Mouse (Mus musculus): ENCODE data around the gene Sulf2.
"Not testable (repeated sequence)": the region's sequence is repeated elsewhere in the genome, so short reads cannot be mapped to it uniquely, and the experiment has no call there.

Sulf2 gene

GRCm38 (mm10) chr2:166088991-166089390 is 66.5 kb downstream of the Sulf2 start:
- no peak for DNase-seq (ENCODE audit: low read depth, low spot score)

DNA sequence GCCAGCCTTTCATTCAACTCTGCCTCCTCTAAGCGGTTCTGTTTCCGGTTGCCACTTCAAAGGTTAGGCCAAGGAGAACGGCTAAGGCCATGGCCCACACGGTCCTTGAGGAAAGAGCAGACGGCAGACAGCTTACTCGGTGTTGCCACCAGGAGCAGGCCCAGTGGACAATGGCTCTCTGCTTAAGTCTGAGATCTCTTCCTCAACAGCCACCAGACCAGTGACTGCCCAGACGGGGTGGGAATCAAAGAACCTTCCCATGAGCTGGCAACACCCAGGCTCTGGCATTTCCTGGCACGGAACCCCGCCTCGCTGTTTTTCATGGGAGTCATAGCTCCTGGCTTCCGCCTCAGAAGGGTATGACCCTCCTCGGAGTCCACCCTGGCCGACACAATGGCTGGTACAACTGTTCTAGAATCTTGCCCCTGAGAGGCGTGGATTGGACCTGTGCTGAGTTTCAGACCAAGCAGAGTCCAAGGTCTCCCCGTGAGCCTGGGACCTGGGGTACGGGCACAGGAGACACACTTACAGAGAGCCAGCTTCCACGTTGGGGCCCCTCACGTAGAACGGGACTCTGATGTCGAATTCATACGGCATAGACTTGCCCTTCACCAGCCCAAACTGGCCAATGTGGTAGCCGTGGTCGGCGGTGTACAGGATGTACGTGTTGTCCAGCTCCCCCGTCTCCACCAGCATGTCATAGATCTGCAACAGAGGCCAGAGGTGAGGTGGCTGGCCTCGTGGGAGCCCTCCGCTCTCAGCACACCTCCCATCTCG is 68.8 kb downstream of the Sulf2 start:
- DNase-seq (ENCODE audit: low read depth, low spot score): no peak

DNA sequence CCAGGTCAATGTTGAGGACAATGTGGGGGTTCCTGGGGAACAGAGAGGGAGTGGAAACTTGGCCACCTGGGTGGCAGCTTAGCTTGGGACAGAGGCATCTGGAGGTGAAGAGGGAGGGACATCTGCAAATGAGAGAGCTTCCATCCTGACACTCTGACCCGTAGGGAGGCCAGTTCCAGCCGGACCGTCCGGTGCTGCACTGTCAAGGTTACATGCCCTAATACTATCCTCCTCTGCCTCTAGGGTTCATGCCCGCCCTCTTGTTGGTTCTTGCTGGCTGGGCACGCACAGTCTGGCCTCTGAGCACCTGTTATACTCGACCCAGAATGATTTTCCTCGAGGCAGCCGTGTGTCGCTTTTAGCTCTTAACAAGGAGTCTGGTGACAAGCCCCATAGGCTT is 69.7 kb downstream of the Sulf2 start:
- no peak for DNase-seq (ENCODE audit: low read depth, low spot score)

- not testable (repeated sequence) for DNase-seq (ENCODE audit: low read depth, low spot score)
These were observed 70.5 kb downstream of the Sulf2 start for GRCm38 (mm10) chr2:166084964-166085363.

- no peak for DNase-seq (ENCODE audit: low read depth, low spot score)
These were observed 71.4 kb downstream of the Sulf2 start for GRCm38 (mm10) chr2:166084111-166084510.

GRCm38 (mm10) chr2:166083542-166084031 is 71.9 kb downstream of the Sulf2 start:
- no peak for DNase-seq (ENCODE audit: low read depth, low spot score)

DNA sequence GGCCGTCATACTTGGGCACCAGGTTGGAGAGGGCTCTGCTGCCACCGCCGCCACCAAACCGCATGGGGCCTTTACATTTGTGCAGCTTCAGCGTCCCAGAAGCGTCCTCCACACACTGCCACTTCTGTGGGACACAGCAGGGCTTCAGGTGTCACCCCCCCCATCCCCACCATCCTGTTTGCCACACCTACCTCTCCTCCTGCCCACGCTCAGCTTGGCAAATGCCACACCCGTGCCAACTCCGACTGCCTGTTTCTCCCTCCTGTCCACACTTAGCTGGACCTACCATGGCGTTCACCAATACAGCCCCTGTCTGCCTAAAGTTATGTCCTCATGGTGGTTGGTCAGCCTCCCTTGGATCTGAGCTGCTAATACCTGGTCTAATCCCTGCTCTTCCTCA is 72.8 kb downstream of the Sulf2 start:
- DNase-seq (ENCODE audit: low read depth, low spot score): no peak

DNA sequence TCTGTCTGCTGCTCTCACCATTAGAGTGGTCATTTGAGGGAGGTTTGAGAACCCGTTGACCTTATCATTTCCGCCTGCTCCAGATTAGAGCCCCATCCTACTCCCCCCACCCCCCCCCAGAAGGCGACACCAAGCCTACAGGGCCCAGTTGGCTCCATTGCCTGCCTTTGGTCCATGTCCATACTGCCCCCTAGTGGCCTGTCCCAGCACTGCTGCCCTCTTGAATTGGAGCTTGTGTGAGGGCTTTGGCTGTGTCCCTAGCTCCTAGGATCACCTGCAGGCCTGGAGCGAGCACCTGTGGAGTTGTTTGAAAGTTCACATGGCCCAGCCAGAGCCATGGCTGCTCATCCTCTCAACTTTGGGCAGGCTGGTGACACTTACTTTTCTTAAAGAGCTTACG is 73.3 kb downstream of the Sulf2 start:
- no peak for DNase-seq (ENCODE audit: low read depth, low spot score)

GRCm38 (mm10) chr2:166080967-166081750 is 74.3 kb downstream of the Sulf2 start:
- no peak for DNase-seq (ENCODE audit: low read depth, low spot score)

- no peak for DNase-seq (ENCODE audit: low read depth, low spot score)
These were observed 75.2 kb downstream of the Sulf2 start for GRCm38 (mm10) chr2:166079961-166080885.

- no peak for DNase-seq (ENCODE audit: low read depth, low spot score)
These were observed 76.2 kb downstream of the Sulf2 start for GRCm38 (mm10) chr2:166079231-166079630.

DNA sequence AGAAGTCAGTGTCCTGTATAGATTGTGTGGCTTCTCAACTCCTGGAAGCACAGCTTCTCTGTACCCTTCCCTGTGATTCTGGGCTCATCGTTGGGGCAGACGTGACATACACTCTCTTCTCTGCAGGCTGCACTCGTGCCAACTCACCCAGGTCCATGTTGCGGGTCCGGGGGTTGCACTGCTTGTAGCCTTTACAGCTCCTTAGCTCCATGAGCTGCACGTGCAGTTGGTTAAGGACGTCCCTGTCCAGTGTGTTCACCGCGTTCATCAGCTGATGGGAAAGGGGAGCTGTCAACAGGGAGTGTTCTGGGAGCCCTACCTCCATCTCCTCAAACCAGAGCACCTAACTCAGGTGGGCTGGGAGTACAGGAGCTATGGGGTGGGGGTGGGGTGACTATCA is 78.1 kb downstream of the Sulf2 start:
- DNase-seq (ENCODE audit: low read depth, low spot score): no peak

GRCm38 (mm10) chr2:166074322-166074721 is 81.1 kb downstream of the Sulf2 start:
- DNase-seq (ENCODE audit: low read depth, low spot score): no peak

DNA sequence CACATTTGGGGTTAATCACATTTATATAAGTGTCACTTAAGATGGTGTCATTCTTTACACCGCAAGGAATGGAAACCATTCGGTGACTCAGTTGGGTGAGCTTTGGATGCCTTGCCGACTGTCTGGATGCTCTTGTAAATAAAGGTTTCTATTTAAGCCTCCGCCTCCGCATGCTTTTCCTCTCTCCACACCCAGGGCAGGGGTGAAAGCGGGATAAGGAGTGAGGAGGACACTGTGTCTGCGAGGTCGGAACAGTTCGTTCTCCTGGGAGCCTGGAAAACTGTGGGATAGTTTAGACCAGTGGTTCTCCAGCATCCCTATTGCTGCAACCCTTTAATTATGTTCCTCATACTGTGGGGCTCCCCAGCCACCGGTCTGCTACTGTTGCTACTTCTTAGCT is 82.4 kb downstream of the Sulf2 start:
- DNase-seq (ENCODE audit: low read depth, low spot score): no peak

GRCm38 (mm10) chr2:166071889-166072288 is 83.6 kb downstream of the Sulf2 start:
- no peak for DNase-seq (ENCODE audit: low read depth, low spot score)

GRCm38 (mm10) chr2:166071481-166071880 is 84.0 kb downstream of the Sulf2 start:
- DNase-seq (ENCODE audit: low read depth, low spot score): no peak

DNA sequence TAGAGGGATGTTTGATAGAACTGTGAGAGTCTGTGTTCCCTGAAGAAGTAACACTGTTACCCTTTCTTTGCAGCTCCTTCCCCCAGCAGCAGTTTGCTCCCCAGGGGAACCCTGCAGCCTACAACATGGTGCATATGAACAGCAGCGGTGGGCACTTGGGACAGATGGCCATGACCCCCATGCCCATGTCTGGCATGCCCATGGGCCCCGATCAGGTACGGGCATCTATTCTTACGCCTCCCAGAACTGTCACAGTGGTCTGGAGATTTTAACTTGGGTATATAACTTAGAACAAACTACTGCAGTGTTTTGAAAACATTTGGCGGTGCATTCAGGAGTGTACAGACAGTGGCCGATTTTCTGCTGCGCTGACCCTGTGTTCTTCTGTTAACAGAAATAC is 85.7 kb downstream of the Sulf2 start:
- no peak for DNase-seq (ENCODE audit: low read depth, low spot score)

DNA sequence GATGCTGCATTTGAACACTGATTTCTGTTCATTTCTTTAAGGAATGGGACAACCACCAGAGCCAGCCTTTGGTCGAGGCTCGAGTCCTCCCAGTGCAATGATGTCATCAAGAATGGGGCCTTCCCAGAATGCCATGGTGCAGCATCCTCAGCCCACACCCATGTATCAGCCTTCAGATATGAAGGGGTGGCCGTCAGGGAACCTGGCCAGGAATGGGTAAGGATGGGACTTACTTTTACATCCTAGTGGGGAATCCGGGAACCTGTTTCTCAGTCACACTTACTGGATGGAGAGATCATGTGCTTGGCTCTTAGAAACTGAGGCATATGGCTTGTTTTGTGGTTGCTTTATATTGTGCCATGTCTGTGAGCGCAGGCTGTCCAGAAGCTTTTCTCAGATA is 86.3 kb downstream of the Sulf2 start:
- no peak for DNase-seq (ENCODE audit: low read depth, low spot score)

GRCm38 (mm10) chr2:166068261-166068660 is 87.2 kb downstream of the Sulf2 start:
- DNase-seq (ENCODE audit: low read depth, low spot score): no peak

- DNase-seq (ENCODE audit: low read depth, low spot score): no peak
These were observed 89.0 kb downstream of the Sulf2 start for GRCm38 (mm10) chr2:166066434-166066833.

GRCm38 (mm10) chr2:166062431-166062830 is 93.0 kb downstream of the Sulf2 start:
- DNase-seq (ENCODE audit: low read depth, low spot score): no peak

DNA sequence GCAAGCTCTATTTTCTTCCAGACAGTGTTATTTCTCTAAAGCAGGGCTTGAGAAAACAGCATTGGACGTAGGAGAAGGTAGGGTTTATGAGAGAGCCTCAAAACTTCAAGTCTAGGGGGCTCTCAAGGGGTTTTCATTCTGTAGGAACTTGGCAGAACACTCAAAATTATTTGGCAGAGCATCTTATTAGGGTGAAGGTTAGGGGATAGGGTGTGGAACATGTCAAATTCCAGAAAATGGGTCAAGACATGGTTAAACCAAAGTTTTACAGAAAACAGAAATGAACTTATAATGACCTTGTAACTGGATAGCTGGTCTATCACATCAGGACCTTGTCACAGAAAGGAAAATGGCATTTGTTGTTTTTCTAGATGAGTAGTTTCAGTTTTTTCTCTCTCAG is 93.5 kb downstream of the Sulf2 start:
- no peak for DNase-seq (ENCODE audit: low read depth, low spot score)

Measured in brain, embryonic 18.5 days (tissue).